Comparison of ENCODE assay signal across 8 mouse cellular contexts in genomic region chr1:140245465-140245864, GRCm38 (mm10). TPM values are rescaled to one million over a fixed set of nuclear protein-coding genes. Genes with fewer than 3 reads are reported as not detected.
DNase-seq lines count a peak whose midpoint lies in the region; ATAC-seq lines count a peak whose summit lies in the region.

No protein-coding gene starts in this region.

- no peak overlapping the region for H3K27ac ChIP-seq in hindbrain, embryonic 12.5 days

- no peaks in the 10 kb centered on the region for H3K9me3 ChIP-seq in hindbrain, embryonic 12.5 days (replicated peaks)

- peak overlapping the region; percentile 86 for H3K4me2 ChIP-seq in hindbrain, embryonic 12.5 days (replicated peaks)

- H3K4me1 ChIP-seq in hindbrain, embryonic 12.5 days = peaks cover 5% of the 10 kb centered on the region; the same call in 1 of the 2 replicates

- peak overlapping the region; percentile 59 for H3K4me3 ChIP-seq in hindbrain, embryonic 12.5 days

- ATAC-seq in hindbrain, embryonic 12.5 days (ENCODE audit: low FRiP score) = peak; percentile 100
- ATAC-seq in activated CD4-positive, CD25-positive, alpha-beta regulatory T cell, adult 4 months = no peak

- peak; percentile 24 for DNase-seq in urinary bladder, adult 2 months (ENCODE audit: low spot score)
- DNase-seq in urinary bladder, postnatal 10 days (ENCODE audit: low spot score) = no peak
- peak; percentile 67 to 70 for DNase-seq in frontal cortex, postnatal 36 days (ENCODE audit: low spot score in 2 of 2)
- DNase-seq in layer of hippocampus, postnatal 25 days (ENCODE audit: extremely low spot score in 1 of 2, low spot score in 1 of 2) = peak; percentile 39
- peak; percentile 27 for DNase-seq in lung, postnatal 10 days
- peak; percentile 87 to 88 for DNase-seq in right cerebral cortex, postnatal 10 days (ENCODE audit: low spot score in 2 of 2)

- no peaks in the 10 kb centered on the region for H3K27me3 ChIP-seq in hindbrain, embryonic 12.5 days

- no peaks in the 10 kb centered on the region for H3K36me3 ChIP-seq in hindbrain, embryonic 12.5 days

- H3K9ac ChIP-seq in hindbrain, embryonic 12.5 days = peak overlapping the region; percentile 66

- 0% methylated on average over 17 of the region's 17 CpGs for WGBS in hindbrain, embryonic 12.5 days

RNA-seq across cellular contexts. Expression of gene Kcnt2, which starts 0.5 kb away (rescaled TPM):
- polyA plus RNA-seq in urinary bladder, adult 2 months (2012; rRNA removed) = 1.3 and 1.7 TPM in 2 replicates
- 1.9 and 2.5 TPM in 2 replicates for polyA plus RNA-seq in hindbrain, embryonic 12.5 days (2016; fragmentation: Nextera tagmentation; extraction: Ambion mirVana)
- total RNA-seq in layer of hippocampus, postnatal 25 days (2021) = 10 to 100 TPM; 31.3 to 33.7 TPM
- polyA plus RNA-seq in activated CD4-positive, CD25-positive, alpha-beta regulatory T cell, adult 4 months (2017; shearing (Covaris generic)) = not detected
